Mouse (Mus musculus) urinary bladder, postnatal 14 days (tissue): ENCODE data around the gene Tex33.

Experiments
- DNase-seq: peaks from one replicate; pipeline ENCODE4 v3.0.0; 2021; ENCODE audit warnings: low spot score

The Tex33 gene

DNA sequence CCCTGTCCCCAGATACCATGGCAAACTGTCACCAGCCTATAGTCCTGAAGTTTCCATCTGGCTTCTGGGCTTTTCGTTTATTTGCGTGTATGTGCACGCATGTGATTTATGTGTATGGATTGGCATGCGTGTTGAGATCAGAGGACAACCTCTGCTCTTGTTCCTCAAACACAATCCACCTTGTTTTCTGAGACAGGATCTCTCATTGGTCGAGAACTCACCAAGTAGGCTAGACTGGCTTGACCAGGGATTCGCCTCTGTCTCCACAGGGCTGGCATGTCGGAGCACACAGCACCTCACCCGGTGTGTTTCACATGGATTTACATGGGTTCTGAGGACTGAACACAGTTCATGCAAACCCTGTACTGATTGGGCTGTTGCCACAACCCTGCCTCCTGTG is 18.4 kb upstream of the Tex33 start:
- no peak for DNase-seq

DNA sequence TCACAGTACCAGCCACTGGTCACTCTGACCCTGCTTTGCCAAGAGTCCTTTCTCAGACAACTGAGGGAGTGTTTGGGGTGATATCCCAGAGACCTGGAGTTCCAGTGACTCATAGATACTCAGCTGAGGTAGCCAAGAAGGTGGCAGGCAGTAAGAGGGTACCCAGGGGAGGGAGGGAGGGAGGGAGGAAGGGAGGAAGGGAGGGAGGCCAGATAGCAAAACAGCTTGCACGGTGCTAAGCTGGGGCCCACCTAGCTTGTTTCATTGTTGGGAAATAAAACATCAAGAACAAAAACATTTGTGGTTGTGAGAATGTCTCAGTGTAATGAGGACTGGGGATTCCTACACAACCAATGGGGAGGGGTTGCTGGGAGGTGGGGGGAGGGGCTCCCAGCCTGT is 18.0 kb upstream of the Tex33 start:
- DNase-seq, result no peak

DNA sequence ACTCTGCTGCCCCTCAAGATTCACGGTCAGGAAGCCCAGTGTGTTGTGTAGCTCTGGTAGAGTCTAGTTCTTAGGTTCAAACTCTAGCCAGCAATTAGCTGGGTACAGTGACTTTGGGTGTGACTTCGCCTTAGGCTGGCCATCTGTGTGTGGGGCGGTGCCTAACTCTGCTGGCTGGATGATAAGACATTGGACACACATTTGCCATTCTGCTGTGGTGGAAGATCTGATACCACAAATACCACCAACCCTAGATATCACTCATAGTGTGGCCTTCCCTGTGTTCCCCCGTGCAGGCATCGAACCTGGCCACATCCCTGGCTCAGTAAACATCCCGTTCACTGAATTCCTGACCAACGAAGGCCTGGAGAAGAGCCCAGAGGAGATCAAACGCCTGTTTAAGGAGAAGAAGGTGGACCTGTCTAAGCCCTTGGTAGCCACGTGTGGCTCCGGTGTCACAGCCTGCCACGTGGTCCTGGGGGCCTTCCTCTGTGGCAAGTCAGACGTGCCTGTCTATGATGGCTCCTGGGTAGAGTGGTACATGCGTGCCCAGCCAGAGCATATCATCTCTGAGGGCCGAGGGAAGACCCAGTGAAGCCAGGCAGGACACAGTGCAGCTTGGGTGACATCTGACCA is 17.5 kb upstream of the Tex33 start:
- no peak for DNase-seq

DNA sequence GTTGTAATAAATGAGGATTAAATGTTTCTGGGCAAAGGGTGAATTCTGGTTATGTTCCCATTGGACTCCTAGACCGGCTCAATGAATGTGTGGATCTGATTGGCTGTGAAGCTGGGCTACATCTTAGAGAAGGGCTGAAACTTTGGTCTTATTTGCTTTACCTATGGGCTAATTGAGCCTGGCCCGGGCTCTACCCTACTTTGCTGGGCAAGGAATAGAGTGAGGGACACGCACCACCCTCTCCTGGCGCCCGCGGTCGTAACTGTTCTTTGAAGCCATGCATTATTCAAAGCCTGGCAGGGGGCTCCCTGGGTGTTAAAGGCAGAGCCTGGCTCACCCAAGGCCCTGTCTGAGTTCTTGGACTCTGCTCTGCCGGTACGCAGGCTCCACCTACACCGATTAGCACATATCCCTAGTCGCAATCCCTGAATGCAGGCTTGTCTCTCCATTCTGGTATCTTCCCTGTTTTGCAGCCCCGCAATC is 13.9 kb upstream of the Tex33 start:
- DNase-seq, result no peak

DNA sequence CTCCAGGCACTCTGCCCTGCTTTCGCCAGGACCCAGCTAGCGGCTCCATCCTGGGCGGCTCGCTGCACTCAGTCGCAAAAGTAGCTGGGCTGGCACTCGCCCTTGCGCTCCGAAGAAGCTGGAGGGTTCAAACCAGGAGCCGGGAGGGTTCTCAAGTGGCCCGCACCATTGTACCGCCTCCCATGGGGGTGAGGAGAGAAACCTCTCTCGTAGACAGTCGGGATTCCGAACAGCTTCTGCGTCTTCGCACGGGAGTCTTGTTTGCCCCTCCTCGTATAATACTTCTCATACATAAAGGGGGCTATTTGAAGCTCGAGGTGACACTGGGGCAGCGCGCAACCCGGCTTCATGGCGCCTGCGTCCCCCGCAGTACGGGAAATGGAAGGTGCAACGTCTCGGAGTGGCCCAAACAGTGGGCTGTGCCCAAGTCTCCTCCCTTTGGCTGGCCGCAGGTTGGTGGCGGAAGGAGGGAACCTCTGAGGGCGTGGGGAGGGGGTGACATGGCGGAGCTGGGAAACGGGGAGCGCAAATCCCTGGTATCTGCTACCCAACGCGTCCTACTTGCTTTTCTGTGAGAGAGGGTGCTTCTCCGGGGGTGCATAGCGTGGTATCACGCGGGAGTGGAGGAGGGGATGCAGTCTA is 10.7 kb upstream of the Tex33 start, which contains the start of gene Mpst:
Gene Mpst, plus strand, starts transcription at position 124 of the 642 bp plus-strand sequence.
- DNase-seq, result peak; percentile 91

DNA sequence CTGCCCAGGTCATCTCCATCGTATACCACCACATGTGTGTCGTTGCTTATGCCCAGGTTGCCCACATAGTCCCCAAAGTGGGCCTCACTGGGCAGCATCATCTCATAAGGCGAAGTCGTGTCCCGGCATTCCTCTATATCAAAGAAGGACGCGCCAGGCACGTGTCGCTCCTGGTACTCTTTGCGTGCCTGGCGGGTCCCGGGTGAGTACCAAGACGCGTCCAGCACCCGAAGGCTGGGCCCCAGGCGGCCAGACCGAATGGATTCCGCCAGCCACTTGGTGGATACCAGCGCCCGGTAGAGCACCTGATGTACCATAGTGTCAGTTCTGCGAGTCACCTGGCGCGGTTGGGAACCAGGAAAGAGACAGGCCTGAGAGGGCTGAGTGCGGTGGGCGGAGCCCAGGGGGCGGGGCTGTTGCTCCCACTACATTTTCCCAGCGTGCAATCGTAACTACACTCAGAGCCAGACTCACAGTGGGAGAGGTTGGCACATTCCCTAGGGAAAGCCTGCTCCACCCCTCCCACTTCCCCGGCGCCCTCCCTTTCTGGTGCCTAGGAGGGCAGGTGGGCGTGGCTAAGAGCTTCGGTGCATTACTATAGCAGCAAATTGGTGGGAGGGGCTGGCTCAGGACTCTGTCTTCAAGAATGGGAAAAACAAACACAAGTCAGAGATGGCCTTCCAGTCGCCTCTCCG is 10.0 kb upstream of the Tex33 start, which contains the start of gene Tst:
Gene Tst, minus strand, starts transcription at position 391 of the 695 bp plus-strand sequence.
- peak; percentile 92 for DNase-seq

DNA sequence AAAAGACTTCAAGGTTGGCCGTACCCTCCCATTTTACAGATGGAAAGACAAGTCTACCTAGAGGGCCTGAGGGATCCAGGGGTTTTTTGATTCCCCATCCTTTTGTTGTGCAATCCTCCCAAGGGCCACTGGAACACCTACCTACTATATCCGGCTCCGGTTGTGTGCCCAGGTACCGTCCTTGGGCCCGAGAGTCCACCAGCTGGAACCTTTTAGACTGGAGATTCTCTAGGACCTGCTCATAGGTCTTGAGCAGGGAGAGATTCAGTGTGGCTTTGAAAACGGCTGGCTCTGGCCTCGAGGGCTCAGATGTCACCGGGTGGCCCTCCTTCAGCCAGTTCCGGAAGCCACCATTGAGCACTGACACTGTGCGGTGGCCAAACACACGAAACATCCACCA is 9.4 kb upstream of the Tex33 start:
- no peak for DNase-seq

DNA sequence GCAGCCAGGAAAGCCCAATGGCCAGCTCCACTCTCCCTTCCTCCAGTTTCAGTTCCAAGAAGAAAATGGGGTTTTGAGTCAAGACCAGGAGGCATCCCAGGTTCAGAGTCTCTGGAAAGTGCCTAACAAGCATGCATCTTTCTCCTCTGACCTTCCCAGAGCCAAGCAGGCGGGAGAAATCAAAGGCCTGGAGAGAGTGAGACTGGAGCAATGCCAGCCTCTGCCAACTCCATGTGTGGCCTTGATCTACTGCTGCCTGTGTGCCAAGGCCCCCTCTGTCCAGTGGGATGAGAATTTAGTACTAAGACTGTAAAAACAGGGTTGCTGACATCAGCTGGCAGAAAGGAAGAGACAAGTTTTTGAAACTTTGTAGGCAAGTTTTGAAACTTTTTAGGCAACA is 8.2 kb upstream of the Tex33 start:
- peak; percentile 22 for DNase-seq

DNA sequence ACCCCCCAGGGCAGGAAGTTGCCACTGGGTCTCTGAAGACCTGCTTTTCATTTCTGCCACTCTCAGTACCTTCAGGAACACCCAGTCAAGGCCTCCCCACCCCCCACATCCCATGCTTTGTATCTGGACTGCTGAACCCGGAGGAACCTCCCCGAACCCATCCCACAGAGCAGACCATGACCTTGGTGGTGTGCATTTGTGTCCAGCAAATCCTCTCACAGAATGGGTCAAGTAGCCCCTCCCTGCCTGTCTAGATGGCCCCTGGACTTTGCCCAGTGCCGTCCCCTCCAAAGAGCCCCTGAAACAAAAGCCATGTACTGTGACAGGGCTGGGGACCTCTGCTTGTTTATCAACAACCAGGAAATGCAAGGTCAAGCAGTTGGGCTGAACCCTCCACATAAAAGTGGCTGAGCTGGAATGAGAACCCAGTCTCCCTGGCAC is 7.6 kb upstream of the Tex33 start:
- DNase-seq, result no peak

DNA sequence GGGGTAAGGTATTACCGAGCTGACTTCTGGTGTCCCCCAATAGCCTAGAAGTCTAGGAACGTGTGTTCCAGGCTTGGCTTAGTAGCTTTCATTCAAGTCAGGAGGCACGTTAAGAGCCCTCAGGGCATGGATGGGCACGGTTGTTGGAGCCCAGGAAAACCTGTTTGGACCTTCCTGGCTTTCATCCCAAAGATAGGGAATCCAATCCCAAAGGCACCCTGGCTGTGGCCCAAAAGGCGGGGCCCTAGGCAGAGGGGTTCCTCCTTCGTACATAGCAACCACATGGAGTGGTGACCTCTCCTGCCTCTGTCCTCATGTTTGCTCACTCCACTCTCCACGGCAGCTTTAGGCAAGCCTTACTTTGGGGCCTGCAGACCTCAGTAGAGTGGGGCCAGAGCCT is 6.7 kb upstream of the Tex33 start:
- peak; percentile 37 for DNase-seq

DNA sequence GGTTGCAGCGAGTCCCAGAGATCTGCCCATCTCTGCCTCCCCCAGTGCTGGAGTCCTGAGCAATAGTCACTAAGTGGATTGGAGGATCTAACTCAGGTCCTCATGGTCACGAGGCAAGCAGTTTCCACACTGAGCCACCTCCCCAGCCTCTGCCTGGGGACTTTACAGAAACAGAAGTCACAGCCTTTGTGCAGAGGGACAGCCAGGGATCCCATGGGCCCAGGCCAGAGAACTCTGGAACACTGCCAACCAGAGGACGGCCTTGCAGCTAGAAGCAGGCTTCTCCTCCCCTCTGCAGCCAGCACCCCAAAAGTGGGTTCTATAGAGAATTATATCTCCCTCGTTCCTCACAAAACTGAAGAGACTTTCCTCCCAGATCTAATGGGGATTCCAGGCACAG is 6.2 kb upstream of the Tex33 start:
- DNase-seq, result peak; percentile 66

DNA sequence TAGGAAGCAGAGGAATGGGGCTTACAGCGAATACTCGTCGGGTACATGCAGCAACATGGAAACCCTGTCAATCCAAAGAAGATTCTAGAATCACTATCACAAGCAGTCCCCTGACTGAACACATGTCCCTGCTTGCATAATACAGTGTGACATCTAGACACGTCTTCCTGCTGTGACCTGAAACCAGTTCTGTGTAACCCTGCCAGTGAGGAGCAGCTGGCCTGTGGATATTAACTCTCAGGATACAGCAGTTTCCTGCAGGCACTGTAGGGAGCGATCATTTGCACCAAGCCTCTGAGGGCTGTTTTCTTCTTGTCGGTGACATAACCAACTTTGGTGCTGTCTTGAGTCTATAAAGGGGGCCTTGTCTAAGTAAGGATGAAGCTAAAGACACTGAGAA is 5.6 kb upstream of the Tex33 start:
- DNase-seq, result no peak

DNA sequence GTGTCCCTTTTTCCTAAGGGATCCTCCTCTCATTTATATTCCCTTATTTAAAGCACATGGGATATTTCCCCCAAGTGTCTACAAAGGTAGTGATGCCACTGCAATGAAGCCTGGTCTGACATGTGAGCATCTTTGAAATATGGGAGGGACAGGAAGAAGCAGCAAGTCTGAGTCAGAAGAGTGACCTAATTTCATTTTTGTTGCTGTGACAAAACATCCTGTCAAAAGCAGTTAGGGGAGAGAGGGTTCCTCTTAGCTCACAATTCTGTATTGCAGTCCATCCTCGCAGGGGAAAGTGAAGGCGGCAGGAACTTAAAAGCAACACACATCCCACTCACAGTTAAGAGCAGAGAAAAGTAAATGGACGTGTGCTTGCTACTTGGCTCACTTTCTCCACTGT is 4.9 kb downstream of the Tex33 start:
- no peak for DNase-seq

DNA sequence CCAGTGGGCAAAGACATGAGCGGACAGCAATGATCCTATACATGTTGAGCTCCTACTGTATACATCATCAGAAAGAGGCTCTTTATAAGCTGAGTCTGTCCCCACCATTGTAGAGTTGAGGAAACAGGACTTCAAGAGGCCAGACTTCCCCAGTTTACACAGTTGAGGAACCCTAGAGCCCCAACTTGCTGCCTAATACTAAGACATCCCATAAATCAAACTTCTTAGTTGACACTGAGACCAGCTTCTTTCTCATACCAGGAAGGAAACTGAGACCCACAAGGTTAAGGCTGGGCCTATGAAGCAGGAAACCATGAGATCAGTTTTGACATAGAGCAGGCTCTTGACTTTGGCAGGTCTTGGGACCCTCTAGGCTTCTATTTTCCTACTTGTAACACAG is 10.1 kb downstream of the Tex33 start:
- DNase-seq, result no peak

DNA sequence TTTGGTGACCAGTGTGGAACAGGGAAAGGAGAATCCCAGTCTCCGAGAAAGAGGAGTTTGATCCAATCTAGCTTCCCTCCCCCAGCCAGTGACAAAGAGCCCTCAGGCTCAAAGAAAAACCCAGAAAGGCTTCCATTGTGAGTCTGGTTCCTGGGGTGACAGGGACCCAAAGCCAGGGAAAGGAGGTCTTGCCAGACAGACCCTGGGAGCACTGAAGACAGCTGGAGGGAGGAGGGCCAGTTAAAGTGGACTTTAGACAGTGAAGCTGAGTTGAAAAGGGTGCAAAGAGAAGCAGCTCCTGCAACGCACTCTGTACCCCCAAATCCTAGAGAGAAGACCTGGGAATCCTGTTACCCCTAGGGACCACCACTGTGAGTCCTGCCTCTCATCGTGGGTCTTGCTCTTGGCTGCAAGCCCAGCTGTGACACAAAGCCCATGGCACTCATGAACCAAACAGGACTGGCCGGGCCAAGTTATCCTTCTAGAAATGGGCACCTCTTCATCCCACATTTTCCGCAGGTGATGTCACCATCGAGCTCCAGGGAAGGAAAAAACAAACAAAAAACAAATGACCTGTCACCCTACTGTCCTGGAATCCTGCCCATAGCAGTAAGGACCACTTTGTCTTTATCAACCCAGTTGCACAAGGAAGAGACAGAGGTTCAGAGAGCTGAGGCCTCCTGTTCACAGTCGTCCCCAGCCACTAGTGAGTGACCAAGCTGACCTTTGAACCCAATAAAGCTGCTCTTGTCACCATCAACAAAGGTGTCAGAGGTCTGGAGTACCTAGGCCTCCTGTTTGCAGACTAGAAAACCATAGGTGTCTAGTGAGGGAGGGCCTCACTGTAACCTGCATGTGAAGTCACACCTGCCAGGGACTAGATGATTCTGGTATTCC is 11.2 kb downstream of the Tex33 start:
- DNase-seq, result no peak

DNA sequence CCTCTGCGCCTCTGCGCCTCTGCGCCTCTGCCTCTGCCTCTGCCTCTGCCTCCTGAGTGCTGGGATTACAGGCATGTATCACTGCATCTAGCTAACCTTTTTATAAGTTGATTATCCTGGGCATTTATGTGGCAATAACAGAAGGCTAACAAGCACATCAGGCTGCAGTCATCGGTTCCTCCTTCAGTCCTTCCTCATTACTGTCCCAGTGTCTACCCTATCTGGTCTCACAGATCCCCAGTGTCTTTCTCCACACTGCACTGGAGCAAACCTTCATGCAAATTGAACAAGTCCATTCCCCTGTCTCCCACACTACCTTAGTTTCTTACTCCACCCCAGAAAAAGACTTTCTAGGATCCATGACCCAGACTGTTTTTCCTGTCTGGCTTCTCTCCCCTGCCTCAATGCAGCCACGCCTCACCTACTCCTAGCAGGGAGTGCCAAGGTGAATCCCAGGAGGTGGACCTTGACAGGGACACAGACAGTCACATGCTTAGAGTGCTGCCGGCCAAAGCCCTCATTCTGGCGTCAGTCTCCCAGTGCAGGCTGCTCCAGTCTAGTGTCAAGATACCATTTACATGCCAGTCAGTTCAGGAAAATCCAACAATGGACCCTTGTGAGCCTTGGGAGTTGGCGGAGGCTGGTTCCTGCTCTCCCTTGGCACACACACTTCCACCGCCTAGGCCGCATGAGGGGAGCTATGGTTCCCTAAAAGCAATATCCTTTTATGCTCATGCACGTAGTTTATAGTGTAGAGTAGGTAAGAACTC is 12.1 kb downstream of the Tex33 start:
- no peak for DNase-seq

DNA sequence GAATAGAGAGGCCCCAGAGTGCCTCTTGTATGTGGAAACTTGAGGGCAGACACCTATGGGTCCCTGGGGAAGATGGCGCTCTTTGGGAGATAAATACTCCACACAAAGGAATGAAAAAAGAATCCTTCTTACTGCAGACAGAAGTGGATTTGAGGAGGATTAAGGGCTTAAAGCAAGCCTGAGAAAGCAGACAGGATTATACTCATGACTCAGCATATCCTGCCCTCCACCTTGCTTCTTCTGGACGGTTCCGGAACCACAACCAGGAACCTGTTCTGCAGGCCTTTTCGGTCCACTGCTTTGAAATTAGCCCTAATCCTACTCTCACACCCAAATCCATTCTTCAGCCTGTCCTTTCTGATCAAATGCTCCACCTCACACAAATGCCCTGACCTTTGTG is 13.6 kb downstream of the Tex33 start:
- DNase-seq, result peak; percentile 17

DNA sequence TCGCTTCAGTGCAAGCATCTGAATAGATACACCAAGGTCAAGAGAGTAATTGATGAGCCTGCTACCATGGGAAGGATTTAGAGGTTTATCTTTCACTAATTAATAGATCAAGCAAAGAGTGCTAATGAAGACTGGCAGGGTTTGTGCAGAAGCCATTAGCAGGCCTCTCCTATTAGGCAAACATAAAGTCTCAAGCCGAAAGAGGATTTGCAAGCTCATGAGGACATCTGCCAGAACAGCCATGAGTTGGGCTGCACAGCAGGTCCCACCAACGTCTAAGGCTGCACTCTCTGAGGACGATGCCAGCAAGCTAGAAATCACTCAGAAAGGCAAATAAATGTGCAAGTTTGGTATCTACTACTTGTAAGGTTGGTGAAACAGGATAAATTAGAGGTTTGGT is 15.0 kb downstream of the Tex33 start:
- DNase-seq, result no peak

DNA sequence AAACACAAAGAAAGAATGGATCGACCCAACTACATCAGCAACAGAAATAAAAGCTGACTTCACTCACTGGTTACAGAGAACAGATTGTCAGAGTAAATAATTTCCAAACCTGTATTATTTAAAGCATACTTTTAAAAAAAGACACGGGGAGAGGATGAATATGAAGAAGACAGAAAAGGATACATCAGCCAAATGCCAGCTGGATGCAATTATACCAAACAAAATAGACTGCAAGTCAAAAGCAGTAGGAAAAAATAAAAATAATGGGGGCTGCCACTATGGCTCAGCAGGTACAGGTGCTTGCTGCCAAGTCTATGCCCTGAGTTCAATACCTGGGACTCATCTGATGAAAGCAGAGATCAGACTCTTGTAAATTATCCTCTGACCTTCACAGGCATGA is 15.5 kb downstream of the Tex33 start:
- DNase-seq, result no peak

DNA sequence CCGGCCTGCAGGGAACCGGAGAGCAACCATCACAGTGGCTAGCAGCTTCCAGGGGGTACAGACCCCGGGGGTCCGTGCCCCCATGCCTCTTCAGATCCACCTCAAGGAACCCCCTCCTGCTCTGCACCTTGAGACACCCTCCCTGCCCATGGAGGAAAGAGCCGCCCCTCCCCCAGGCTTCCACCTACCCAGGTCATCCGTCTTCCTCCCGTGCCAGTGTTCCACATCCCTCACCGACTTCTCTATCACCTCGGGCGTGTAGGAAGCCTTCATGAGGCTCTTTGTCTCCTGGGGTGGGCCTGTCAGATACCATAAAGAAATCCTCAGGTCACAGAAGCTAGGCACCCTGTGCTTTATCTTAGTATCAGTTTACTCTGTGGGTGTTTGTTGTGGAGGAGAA is 17.2 kb downstream of the Tex33 start:
- DNase-seq, result no peak

DNA sequence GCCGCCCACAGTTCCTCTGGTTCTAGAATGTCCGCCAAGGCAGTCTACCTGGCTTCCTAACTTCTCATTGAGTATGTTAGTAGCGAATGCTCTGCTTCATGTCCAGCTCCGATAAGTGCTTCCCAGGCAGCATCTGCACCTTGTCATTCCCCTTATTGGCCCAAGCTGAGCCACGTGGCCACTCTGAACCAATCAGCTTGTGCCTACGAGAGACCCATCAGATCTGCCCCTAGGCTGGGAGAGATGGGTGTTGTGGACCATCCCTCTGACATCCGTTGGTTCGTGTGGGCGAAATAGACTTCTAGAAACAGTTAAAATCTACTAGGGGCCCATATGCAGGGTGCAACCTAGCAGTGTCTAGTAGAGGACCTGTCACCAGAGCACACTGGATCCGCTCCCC is 17.9 kb downstream of the Tex33 start:
- no peak for DNase-seq
